Mouse (Mus musculus): Measurements from ENCODE around the gene Bok.

Bok gene

GRCm38 (mm10) chr1:93689901-93690496 lies 4.5 kb downstream of the Bok start:
- in situ Hi-C loops (cut with MboI; ENCODE audit: unreplicated experiment in 2 of 2): no loop called here

GRCm38 (mm10) chr1:93691106-93691505 lies 5.6 kb downstream of the Bok start:
- in situ Hi-C loops (cut with MboI; ENCODE audit: unreplicated experiment in 2 of 2): no loop called here

GRCm38 (mm10) chr1:93691786-93692357 lies 6.4 kb downstream of the Bok start:
- in situ Hi-C loops (cut with MboI; ENCODE audit: unreplicated experiment in 2 of 2): no loop called here

GRCm38 (mm10) chr1:93692773-93693172 lies 7.3 kb downstream of the Bok start:
- in situ Hi-C loops (cut with MboI; ENCODE audit: unreplicated experiment in 2 of 2): no loop called here

GRCm38 (mm10) chr1:93693502-93693901 lies 8.0 kb downstream of the Bok start:
- in situ Hi-C loops (cut with MboI; ENCODE audit: unreplicated experiment in 2 of 2): no loop called here

- in situ Hi-C loops (cut with MboI; ENCODE audit: unreplicated experiment in 2 of 2): no loop called here
Measured at GRCm38 (mm10) chr1:93693943-93694342, 8.5 kb downstream of the Bok start.

- in situ Hi-C loops (cut with MboI; ENCODE audit: unreplicated experiment in 2 of 2): no loop called here
Measured at GRCm38 (mm10) chr1:93694966-93695365, 9.5 kb downstream of the Bok start.

GRCm38 (mm10) chr1:93697317-93697716 lies 11.9 kb downstream of the Bok start:
- in situ Hi-C loops (cut with MboI; ENCODE audit: unreplicated experiment in 2 of 2): no loop called here

GRCm38 (mm10) chr1:93699159-93699558 lies 13.7 kb downstream of the Bok start:
- in situ Hi-C loops (cut with MboI; ENCODE audit: unreplicated experiment in 2 of 2): no loop called here

- in situ Hi-C loops (cut with MboI; ENCODE audit: unreplicated experiment in 2 of 2): no loop called here
Measured at GRCm38 (mm10) chr1:93702106-93702505, 16.6 kb downstream of the Bok start.

- in situ Hi-C loops (cut with MboI; ENCODE audit: unreplicated experiment in 2 of 2): no loop called here
Measured at GRCm38 (mm10) chr1:93703472-93704048, 18.1 kb downstream of the Bok start.

GRCm38 (mm10) chr1:93704341-93704740 lies 18.9 kb downstream of the Bok start:
- in situ Hi-C loops (cut with MboI; ENCODE audit: unreplicated experiment in 2 of 2): no loop called here

- in situ Hi-C loops (cut with MboI; ENCODE audit: unreplicated experiment in 2 of 2): no loop called here
Measured at GRCm38 (mm10) chr1:93705389-93705788, 19.9 kb downstream of the Bok start.

GRCm38 (mm10) chr1:93716166-93716565 lies 30.7 kb downstream of the Bok start:
- in situ Hi-C loops (cut with MboI; ENCODE audit: unreplicated experiment in 2 of 2): no loop called here

- in situ Hi-C loops (cut with MboI; ENCODE audit: unreplicated experiment in 2 of 2): loop anchor here (10.0 kb wide), 3 partner anchors 207 to 547 kb away; partner anchors contain the start of gene Farp2 (in 1 of the 2)
Measured at GRCm38 (mm10) chr1:93721557-93721956, 36.1 kb downstream of the Bok start.

- in situ Hi-C loops (cut with MboI; ENCODE audit: unreplicated experiment in 2 of 2): loop anchor here (5.0 to 10.0 kb wide), 5 partner anchors 57 to 767 kb away; partner anchors contain the start of gene Farp2 (in 1 of the 2)
Measured at GRCm38 (mm10) chr1:93724623-93725022, 39.2 kb downstream of the Bok start.

GRCm38 (mm10) chr1:93725665-93726064 lies 40.2 kb downstream of the Bok start:
- in situ Hi-C loops (cut with MboI; ENCODE audit: unreplicated experiment in 2 of 2): loop anchor here (5.0 to 10.0 kb wide), 5 partner anchors 58 to 768 kb away; partner anchors contain the start of gene Farp2 (in 1 of the 2)

GRCm38 (mm10) chr1:93726116-93726515 lies 40.7 kb downstream of the Bok start:
- in situ Hi-C loops (cut with MboI; ENCODE audit: unreplicated experiment in 2 of 2): loop anchor here (5.0 to 10.0 kb wide), 5 partner anchors 59 to 769 kb away; partner anchors contain the start of gene Farp2 (in 1 of the 2)

GRCm38 (mm10) chr1:93726974-93727373 lies 41.5 kb downstream of the Bok start:
- in situ Hi-C loops (cut with MboI; ENCODE audit: unreplicated experiment in 2 of 2): loop anchor here (5.0 to 10.0 kb wide), 5 partner anchors 60 to 770 kb away; partner anchors contain the start of gene Farp2 (in 1 of the 2)

- in situ Hi-C loops (cut with MboI; ENCODE audit: unreplicated experiment in 2 of 2): no loop called here
Measured at GRCm38 (mm10) chr1:93731103-93731502, 45.6 kb downstream of the Bok start.

- in situ Hi-C loops (cut with MboI; ENCODE audit: unreplicated experiment in 2 of 2): no loop called here
Measured at GRCm38 (mm10) chr1:93731880-93732281, 46.4 kb downstream of the Bok start.

- in situ Hi-C loops (cut with MboI; ENCODE audit: unreplicated experiment in 2 of 2): no loop called here
Measured at GRCm38 (mm10) chr1:93735859-93736258, 50.4 kb downstream of the Bok start.
